Mouse (Mus musculus) mature B cell (primary cell): ENCODE results near the gene Olfr38.

Experiments
- in situ Hi-C: fragments of 300-500 bp; cut with MboI; formaldehyde crosslinking; loops from 2 replicates; pipeline ENCODE4 v1.14.3; 2019

The Olfr38 gene

GRCm38 (mm10) chr6:42756104-42756503, at the start of gene Olfr38:
TSS of gene Olfr38 (plus strand) at chr6:42756404.
- in situ Hi-C loops: no loop called here

GRCm38 (mm10) chr6:42709291-42710211, 46.7 kb upstream of the Olfr38 start, which contains the start of gene Tcaf1:
TSS of gene Tcaf1 (minus strand) at chr6:42710088.
- in situ Hi-C loops: no loop called here

- in situ Hi-C loops: no loop called here
Measured at GRCm38 (mm10) chr6:42714668-42715067, 41.5 kb upstream of the Olfr38 start.

- in situ Hi-C loops: no loop called here
Measured at GRCm38 (mm10) chr6:42717973-42718372, 38.2 kb upstream of the Olfr38 start.

- in situ Hi-C loops: no loop called here
Measured at GRCm38 (mm10) chr6:42739071-42739470, 17.1 kb upstream of the Olfr38 start, which contains the start of gene Olfr453. TSS of gene Olfr453 (plus strand) at chr6:42739371.

- in situ Hi-C loops: no loop called here
Measured at GRCm38 (mm10) chr6:42742303-42742702, 13.9 kb upstream of the Olfr38 start.

GRCm38 (mm10) chr6:42747846-42748245, 8.4 kb upstream of the Olfr38 start:
- in situ Hi-C loops: no loop called here

GRCm38 (mm10) chr6:42777066-42777465, 20.9 kb downstream of the Olfr38 start:
- in situ Hi-C loops: no loop called here

GRCm38 (mm10) chr6:42784793-42785192, 28.6 kb downstream of the Olfr38 start, which contains the start of gene Olfr452:
TSS of gene Olfr452 (plus strand) at chr6:42785093.
- in situ Hi-C loops: no loop called here

- in situ Hi-C loops: no loop called here
Measured at GRCm38 (mm10) chr6:42790247-42790948, 34.2 kb downstream of the Olfr38 start.

- in situ Hi-C loops: no loop called here
Measured at GRCm38 (mm10) chr6:42790949-42791556, 34.8 kb downstream of the Olfr38 start.

- in situ Hi-C loops: no loop called here
Measured at GRCm38 (mm10) chr6:42794982-42795381, 38.8 kb downstream of the Olfr38 start.

- in situ Hi-C loops: no loop called here
Measured at GRCm38 (mm10) chr6:42811639-42812038, 55.4 kb downstream of the Olfr38 start, which contains the start of gene Olfr450. TSS of gene Olfr450 (plus strand) at chr6:42811939.
